Mouse (Mus musculus): ENCODE data around the gene Sh3pxd2b. TPM values are rescaled to one million over a fixed set of nuclear protein-coding genes. Genes with fewer than 3 reads are reported as not detected.

Gene Sh3pxd2b
- total RNA-seq, 2 experiments from 2014 or later, result 3.6 to 4.3 TPM

- intact Hi-C loops (cut with DNase I), result no loop called here
- DNase-seq, result no peak
These were observed 72.4 kb downstream of the Sh3pxd2b start for GRCm38 (mm10) chr11:32420001-32420400.

GRCm38 (mm10) chr11:32423311-32423710 is 75.7 kb downstream of the Sh3pxd2b start:
- intact Hi-C loops (cut with DNase I), result no loop called here
- no peak for DNase-seq

GRCm38 (mm10) chr11:32424600-32424999 is 77.0 kb downstream of the Sh3pxd2b start:
- intact Hi-C loops (cut with DNase I), result no loop called here
- no peak for DNase-seq

GRCm38 (mm10) chr11:32425043-32425658 is 77.5 kb downstream of the Sh3pxd2b start:
- DNase-seq, result no peak
- intact Hi-C loops (cut with DNase I), result no loop called here

GRCm38 (mm10) chr11:32427537-32427936 is 79.9 kb downstream of the Sh3pxd2b start:
- DNase-seq, result no peak
- intact Hi-C loops (cut with DNase I), result no loop called here

- peak; percentile 47 to 67 for DNase-seq
- intact Hi-C loops (cut with DNase I), result no loop called here
These were observed 87.9 kb downstream of the Sh3pxd2b start for GRCm38 (mm10) chr11:32435410-32436060.

GRCm38 (mm10) chr11:32442576-32442975 is 95.0 kb downstream of the Sh3pxd2b start:
- DNase-seq, result no peak
- intact Hi-C loops (cut with DNase I), result no loop called here

GRCm38 (mm10) chr11:32444266-32444665 is 96.6 kb downstream of the Sh3pxd2b start:
- intact Hi-C loops (cut with DNase I), result no loop called here
- DNase-seq, result no peak

- intact Hi-C loops (cut with DNase I), result loop anchor here (5.0 kb wide), 1 partner anchor 98 kb away; the partner anchor contains the start of gene Sh3pxd2b
- DNase-seq, result no peak
These were observed 97.5 kb downstream of the Sh3pxd2b start for GRCm38 (mm10) chr11:32445135-32445534.

GRCm38 (mm10) chr11:32445637-32446226 is 98.1 kb downstream of the Sh3pxd2b start:
- no peak for DNase-seq

GRCm38 (mm10) chr11:32450216-32450615 is 102.6 kb downstream of the Sh3pxd2b start:
- peak; percentile 21 to 27 for DNase-seq

More at GRCm38 (mm10) chr11:32445637-32446226, 98.1 kb downstream of the Sh3pxd2b start:
- intact Hi-C loops (cut with DNase I), result loop anchor here (5.0 kb wide), 1 partner anchor 98 kb away; the partner anchor contains the start of gene Sh3pxd2b

GRCm38 (mm10) chr11:32451306-32451705 is 103.7 kb downstream of the Sh3pxd2b start:
- intact Hi-C loops (cut with DNase I), result loop anchor here (5.0 kb wide), 2 partner anchors 36 to 66 kb away; no protein-coding TSS in a partner anchor
- no peak for DNase-seq

More at GRCm38 (mm10) chr11:32450216-32450615, 102.6 kb downstream of the Sh3pxd2b start:
- intact Hi-C loops (cut with DNase I), result loop anchor here (1.0 to 5.0 kb wide), 3 partner anchors 37 to 138 kb away; no protein-coding TSS in a partner anchor

GRCm38 (mm10) chr11:32452745-32453144 is 105.1 kb downstream of the Sh3pxd2b start:
- intact Hi-C loops (cut with DNase I), result loop anchor here (5.0 kb wide), 2 partner anchors 35 to 65 kb away; no protein-coding TSS in a partner anchor
- no peak for DNase-seq

- no peak for DNase-seq
- intact Hi-C loops (cut with DNase I), result loop anchor here (5.0 kb wide), 2 partner anchors 34 to 64 kb away; no protein-coding TSS in a partner anchor
These were observed 105.8 kb downstream of the Sh3pxd2b start for GRCm38 (mm10) chr11:32453353-32453915.

- peak in 1 of 2 experiments; percentile 19 for DNase-seq
These were observed 106.7 kb downstream of the Sh3pxd2b start for GRCm38 (mm10) chr11:32454231-32454799.

GRCm38 (mm10) chr11:32454800-32455506 is 107.3 kb downstream of the Sh3pxd2b start, which contains the start of gene Ubtd2:
Gene Ubtd2 (plus strand): TSS chr11:32455370.
- intact Hi-C loops (cut with DNase I), result loop anchor here (5.0 kb wide), 2 partner anchors 32 to 62 kb away; no protein-coding TSS in a partner anchor
- peak; percentile 98 for DNase-seq

More at GRCm38 (mm10) chr11:32454231-32454799, 106.7 kb downstream of the Sh3pxd2b start:
- intact Hi-C loops (cut with DNase I), result loop anchor here (5.0 kb wide), 2 partner anchors 33 to 63 kb away; no protein-coding TSS in a partner anchor

- DNase-seq, result peak; percentile 41 to 49
- intact Hi-C loops (cut with DNase I), result no loop called here
These were observed 108.0 kb downstream of the Sh3pxd2b start for GRCm38 (mm10) chr11:32455507-32456141.

GRCm38 (mm10) chr11:32456356-32456755 is 108.7 kb downstream of the Sh3pxd2b start:
- no peak for DNase-seq
- intact Hi-C loops (cut with DNase I), result no loop called here

- no peak for DNase-seq
- intact Hi-C loops (cut with DNase I), result no loop called here
These were observed 116.7 kb downstream of the Sh3pxd2b start for GRCm38 (mm10) chr11:32464282-32464681.
